Mouse (Mus musculus) large intestine, adult 2 months (tissue): Measurements from ENCODE around the gene Pnpla8. TPM values are rescaled to one million over a fixed set of nuclear protein-coding genes. Genes with fewer than 3 reads are reported as not detected.
"Not testable (repeated sequence)": the region's sequence is repeated elsewhere in the genome, so short reads cannot be mapped to it uniquely, and the experiment has no call there.

Source experiments
- DNase-seq: peaks from one replicate; pipeline ENCODE4 v3.0.0-alpha.2; 2012; ENCODE audit warnings: low read depth, low spot score
- WGBS: fragments of 180-500 bp; shearing (Covaris S2); methylation state at CpG from one replicate; pipeline ENCODE4 v1.1.7; 2018; 5-methylcytosine and 5-hydroxymethylcytosine counted together
- polyA plus RNA-seq: library from polyadenylated mRNA; depleted of rRNA; stranded (reverse); fragments of >200 nt; gene quantifications from 2 replicates; pipeline ENCODE4 v1.2.3, GENCODE M21; 2012

Pnpla8 gene
- polyA plus RNA-seq, 1 experiment, result 8.0 TPM

- no peak for DNase-seq
- 87% methylated on average over 2 of the region's 2 CpGs for WGBS
Observed at GRCm38 (mm10) chr12:44267196-44267595, 46.0 kb downstream of the Pnpla8 start.

- 1% methylated on average over 37 of the region's 38 CpGs for WGBS
- peak; percentile 99 for DNase-seq
Observed at GRCm38 (mm10) chr12:44268728-44269302, 47.6 kb downstream of the Pnpla8 start.

GRCm38 (mm10) chr12:44269311-44269831, 48.2 kb downstream of the Pnpla8 start:
- DNase-seq, result no peak
- WGBS, result under 1% methylated on average over 46 of the region's 46 CpGs

- WGBS, result 78% methylated on average over 6 of the region's 6 CpGs
- DNase-seq, result no peak
Observed at GRCm38 (mm10) chr12:44274125-44274835, 53.1 kb downstream of the Pnpla8 start.

- DNase-seq, result not testable (repeated sequence)
- WGBS, result 31% methylated on average over 2 of the region's 2 CpGs
Observed at GRCm38 (mm10) chr12:44280147-44280546, 59.0 kb downstream of the Pnpla8 start.

GRCm38 (mm10) chr12:44281534-44281933, 60.4 kb downstream of the Pnpla8 start:
- 43% methylated on average over 3 of the region's 3 CpGs for WGBS
- no peak for DNase-seq

- no peak for DNase-seq
- WGBS, result 66% methylated on average over 9 of the region's 9 CpGs
Observed at GRCm38 (mm10) chr12:44283378-44283777, 62.2 kb downstream of the Pnpla8 start.

- no peak for DNase-seq
- 89% methylated on average over 8 of the region's 8 CpGs for WGBS
Observed at GRCm38 (mm10) chr12:44286992-44287391, 65.8 kb downstream of the Pnpla8 start.

- no peak for DNase-seq
Observed at GRCm38 (mm10) chr12:44292281-44292680, 71.1 kb downstream of the Pnpla8 start.

- no peak for DNase-seq
Observed at GRCm38 (mm10) chr12:44300793-44301192, 79.6 kb downstream of the Pnpla8 start.

- no peak for DNase-seq
- 95% methylated on average over 1 of the region's 1 CpGs for WGBS
Observed at GRCm38 (mm10) chr12:44304012-44304411, 82.8 kb downstream of the Pnpla8 start.

GRCm38 (mm10) chr12:44304869-44305268, 83.7 kb downstream of the Pnpla8 start:
- 80% methylated on average over 5 of the region's 5 CpGs for WGBS
- no peak for DNase-seq

GRCm38 (mm10) chr12:44308221-44308620, 87.1 kb downstream of the Pnpla8 start:
- DNase-seq, result no peak
- WGBS, result 89% methylated on average over 3 of the region's 3 CpGs

GRCm38 (mm10) chr12:44315212-44315611, 94.0 kb downstream of the Pnpla8 start:
- DNase-seq, result no peak
- 70% methylated on average over 2 of the region's 2 CpGs for WGBS

GRCm38 (mm10) chr12:44325091-44325490, 103.9 kb downstream of the Pnpla8 start:
- DNase-seq, result no peak

- DNase-seq, result no peak
- 62% methylated on average over 6 of the region's 6 CpGs for WGBS
Observed at GRCm38 (mm10) chr12:44327452-44327851, 106.3 kb downstream of the Pnpla8 start.

- no peak for DNase-seq
- WGBS, result 3% methylated on average over 74 of the region's 74 CpGs
Observed at GRCm38 (mm10) chr12:44328381-44329315, 107.5 kb downstream of the Pnpla8 start, which contains the start of gene Nrcam. Gene Nrcam, plus strand, starts transcription at chr12:44328885.

GRCm38 (mm10) chr12:44329316-44330215, 108.4 kb downstream of the Pnpla8 start:
- WGBS, result under 1% methylated on average over 61 of the region's 61 CpGs
- DNase-seq, result no peak

GRCm38 (mm10) chr12:44330216-44330719, 109.1 kb downstream of the Pnpla8 start:
- WGBS, result 13% methylated on average over 9 of the region's 9 CpGs
- no peak for DNase-seq
